Mouse (Mus musculus) limb, embryonic 14.5 days (tissue): Measurements from ENCODE around the gene Topbp1. TPM values are rescaled to one million over a fixed set of nuclear protein-coding genes. Genes with fewer than 3 reads are reported as not detected.
A peak's percentile ranks its signal among the peaks of the same experiment; 100 is the strongest.

Experiments
- ATAC-seq: fragments of 200-750 bp; cut with Nextera tagmentation; 2 replicates; pipeline ENCODE4 v1.8.0; 2017; ENCODE audit warnings: low read depth, moderate number of reproducible peaks, moderate TSS enrichment; ENCODE audit not compliant: low FRiP score
- DNase-seq: peaks from one replicate; pipeline ENCODE4 v3.0.0-alpha.2; 2015; ENCODE audit warnings: low spot score
- H3K27ac ChIP-seq: fragments of 300-500 bp; sonication (generic); replicated peaks from 2 replicates; pipeline ENCODE4 v1.5.1; 2014; ENCODE audit warnings: low read depth, mild to moderate bottlenecking, low read length, moderate library complexity, mixed read lengths
- H3K27me3 ChIP-seq: fragments of 300-500 bp; sonication (generic); 2 replicates; pipeline ENCODE4 v1.6.1; 2014; ENCODE audit warnings: low read length, mixed read lengths; ENCODE audit not compliant: control insufficient read depth, insufficient read depth
- H3K36me3 ChIP-seq: fragments of 300-500 bp; sonication (generic); 2 replicates; pipeline ENCODE4 v1.6.1; 2014; ENCODE audit warnings: mild to moderate bottlenecking, low read length, moderate library complexity, mixed read lengths; ENCODE audit not compliant: control insufficient read depth, insufficient read depth
- H3K4me1 ChIP-seq: fragments of 300-500 bp; sonication (generic); 2 replicates; pipeline ENCODE4 v1.6.1; 2014; ENCODE audit warnings: antibody characterized with exemption, low read length, mixed read lengths; ENCODE audit not compliant: control insufficient read depth, insufficient read depth
- H3K4me2 ChIP-seq: fragments of 300-500 bp; sonication (generic); replicated peaks from 2 replicates; pipeline ENCODE4 v1.6.1; 2014; ENCODE audit warnings: low read depth, mild to moderate bottlenecking, low read length, moderate library complexity; ENCODE audit not compliant: severe bottlenecking
- H3K4me3 ChIP-seq: fragments of 300-500 bp; sonication (generic); replicated peaks from 2 replicates; pipeline ENCODE4 v1.5.1; 2014; ENCODE audit warnings: low read length
- H3K9ac ChIP-seq: fragments of 300-500 bp; sonication (generic); 2 replicates; pipeline ENCODE4 v1.6.1; 2014; ENCODE audit warnings: mild to moderate bottlenecking, low read depth, low read length, moderate library complexity; ENCODE audit not compliant: severe bottlenecking
- H3K9me3 ChIP-seq: fragments of 300-500 bp; sonication (generic); 2 replicates; pipeline ENCODE4 v1.6.1; 2016; ENCODE audit warnings: low read length; ENCODE audit not compliant: control insufficient read depth
- POLR2A ChIP-seq: fragments of 200-500 bp; IDR thresholded peaks from 2 replicates; pipeline ENCODE4 v1.8.0; 2012; ENCODE audit warnings: inconsistent platforms, mild to moderate bottlenecking, moderate library complexity, borderline replicate concordance; ENCODE audit not compliant: insufficient read depth, insufficient read length; ENCODE audit errors: extremely low read depth
- WGBS: fragments of 180-500 bp; shearing (Covaris S2); extraction: QIAGEN DNeasy Blood & Tissue Kit; methylation state at CpG from one replicate; pipeline ENCODE4 v1.1.7; 2014; 5-methylcytosine and 5-hydroxymethylcytosine counted together
- polyA plus RNA-seq, 2 experiments: library from polyadenylated mRNA; depleted of rRNA in 1 of 2; stranded (reverse) in 1 of 2; unstranded in 1 of 2; fragments of >200 nt; fragmentation: Nextera tagmentation in 1 of 2; extraction: Ambion mirVana in 1 of 2; gene quantifications; 2 replicates each; pipeline versions ENCODE4 v1.2.1 to v1.2.3; 2012 to 2014

Topbp1 gene
- polyA plus RNA-seq, 2 experiments: 60.9 to 72.0 TPM

- ATAC-seq (peak; percentile 92), DNase-seq (peak; percentile 91)
- 12% methylated on average over 21 of the region's 21 CpGs for WGBS
- Histone ChIP-seq H3K36me3 (no peaks in the 10 kb centered on the region), H3K27ac (peak overlapping the region; percentile 27; the same call in 1 of the 2 replicates), H3K9me3 (peaks cover 5% of the 10 kb centered on the region; the same call in 1 of the 2 replicates), H3K4me2 (peak overlapping the region; percentile 16), H3K27me3 (0 out of 2 replicates have a peak, but pooled peaks cover 6% of the 10 kb centered on the region), H3K4me1 (peaks cover 16% of the 10 kb centered on the region), H3K9ac (no peak overlapping the region), H3K4me3 (no peak overlapping the region)
- TF ChIP-seq POLR2A: no peak
Observed at GRCm38 (mm10) chr9:103398509-103399157, 93.6 kb downstream of the Topbp1 start.

Other genes starting within 250 kb of the Topbp1 start
- 8.1 and 9.6 TPM in 2 replicates for gene Rab6b, start 193.4 kb upstream of the Topbp1 start, polyA plus RNA-seq (2012; rRNA removed)
- gene Rab6b, start 193.4 kb upstream of the Topbp1 start, polyA plus RNA-seq (2014; fragmentation: Nextera tagmentation; extraction: Ambion mirVana): 3.5 and 4.2 TPM in 2 replicates
- gene Srprb, start 103.1 kb upstream of the Topbp1 start, polyA plus RNA-seq (2012; rRNA removed): 73.0 and 91.0 TPM in 2 replicates
- 66.6 and 67.4 TPM in 2 replicates for gene Srprb, start 103.1 kb upstream of the Topbp1 start, polyA plus RNA-seq (2014; fragmentation: Nextera tagmentation; extraction: Ambion mirVana)
- not detected in 2 replicates for gene Gm20425, start 74.9 kb upstream of the Topbp1 start, polyA plus RNA-seq (2012; rRNA removed)
- 0.45 and 0.46 TPM in 2 replicates for gene Gm20425, start 74.9 kb upstream of the Topbp1 start, polyA plus RNA-seq (2014; fragmentation: Nextera tagmentation; extraction: Ambion mirVana)
- 17.6 and 20.4 TPM in 2 replicates for gene Trf, start 74.8 kb upstream of the Topbp1 start, polyA plus RNA-seq (2012; rRNA removed)
- gene Trf, start 74.8 kb upstream of the Topbp1 start, polyA plus RNA-seq (2014; fragmentation: Nextera tagmentation; extraction: Ambion mirVana): 22.5 and 25.4 TPM in 2 replicates
- gene 1300017J02Rik, start 133 bp upstream of the Topbp1 start, polyA plus RNA-seq (2012; rRNA removed): 0.79 and 1.1 TPM in 2 replicates
- gene 1300017J02Rik, start 133 bp upstream of the Topbp1 start, polyA plus RNA-seq (2014; fragmentation: Nextera tagmentation; extraction: Ambion mirVana): 0.28 and 0.58 TPM in 2 replicates
- 80.7 and 83.7 TPM in 2 replicates for gene Cdv3, start 60.6 kb downstream of the Topbp1 start, polyA plus RNA-seq (2012; rRNA removed)
- 89.0 and 90.2 TPM in 2 replicates for gene Cdv3, start 60.6 kb downstream of the Topbp1 start, polyA plus RNA-seq (2014; fragmentation: Nextera tagmentation; extraction: Ambion mirVana)
- 0.65 and 1.0 TPM in 2 replicates for gene Bfsp2, start 175.2 kb downstream of the Topbp1 start, polyA plus RNA-seq (2012; rRNA removed)
- 1.4 and 1.9 TPM in 2 replicates for gene Bfsp2, start 175.2 kb downstream of the Topbp1 start, polyA plus RNA-seq (2014; fragmentation: Nextera tagmentation; extraction: Ambion mirVana)